Mouse (Mus musculus): ENCODE data around the gene Gtf2h2. TPM values are rescaled to one million over a fixed set of nuclear protein-coding genes. Genes with fewer than 3 reads are reported as not detected.

The Gtf2h2 gene
- polyA plus RNA-seq, 1 experiment, result 9.1 TPM

DNA sequence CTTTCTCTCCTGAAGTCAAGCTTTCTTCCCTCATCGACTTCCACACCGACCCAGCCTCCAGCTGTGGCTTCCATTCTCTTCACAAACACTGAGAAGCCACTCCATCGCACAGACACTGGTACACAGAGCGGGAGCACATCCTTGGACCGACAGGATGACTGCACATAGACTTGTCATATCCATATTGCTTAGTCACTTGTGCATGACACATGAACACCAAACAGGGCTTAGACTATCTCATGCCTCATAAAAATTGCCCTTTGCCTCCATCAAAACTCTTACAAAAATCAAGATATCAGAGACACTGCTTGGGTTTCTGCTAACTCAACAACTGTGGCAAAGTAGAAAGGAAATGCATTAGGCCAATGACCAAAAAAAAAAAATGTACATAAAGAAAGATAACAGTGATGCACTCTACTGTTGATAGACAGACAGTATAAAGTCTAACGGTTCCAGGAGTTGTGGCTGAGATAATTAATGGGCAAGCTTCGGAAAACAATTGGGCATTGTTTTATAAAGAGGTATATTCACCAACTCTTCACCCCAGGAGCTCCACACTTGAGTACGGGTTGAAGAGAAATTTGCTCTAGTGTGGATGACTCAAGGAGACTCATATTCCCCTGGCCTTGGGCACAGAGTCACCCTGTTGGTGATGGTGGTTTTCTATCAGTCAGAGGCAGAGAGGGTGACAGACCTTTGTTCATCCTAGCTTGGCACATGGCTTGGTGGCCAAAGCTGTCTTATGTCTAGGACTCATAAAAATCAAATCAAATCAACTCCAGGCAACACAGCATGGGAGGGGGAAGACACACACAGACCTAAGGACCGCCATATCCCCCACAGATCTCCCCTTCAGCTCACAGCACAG is 29.6 kb upstream of the Gtf2h2 start:
- peak overlapping the region; percentile 68 for H3K27ac ChIP-seq (ENCODE audit: insufficient read depth, low read depth, low read length)
- H3K36me3 ChIP-seq (ENCODE audit: control insufficient read depth, insufficient read depth, low read length), result peaks cover 11% of the 10 kb centered on the region
- no peak overlapping the region for H3K4me3 ChIP-seq (ENCODE audit: low read depth, low read length)
- 43% methylated on average over 9 of the region's 9 CpGs for WGBS
- no peak for TF ChIP-seq POLR2A (IDR thresholded peaks at IDR 0.05; ENCODE audit: low read depth, low read length)
- TF ChIP-seq CTCF (IDR thresholded peaks at IDR 0.05; ENCODE audit: extremely low read depth, insufficient read length, insufficient replicate concordance, low read depth, low read length), result no peak
- H3K4me1 ChIP-seq (ENCODE audit: control insufficient read depth, insufficient read depth, insufficient read length, low read length), result peaks cover 45% of the 10 kb centered on the region
- H3K27me3 ChIP-seq (ENCODE audit: control insufficient read depth, insufficient read depth, low read length), result no peaks in the 10 kb centered on the region

DNA sequence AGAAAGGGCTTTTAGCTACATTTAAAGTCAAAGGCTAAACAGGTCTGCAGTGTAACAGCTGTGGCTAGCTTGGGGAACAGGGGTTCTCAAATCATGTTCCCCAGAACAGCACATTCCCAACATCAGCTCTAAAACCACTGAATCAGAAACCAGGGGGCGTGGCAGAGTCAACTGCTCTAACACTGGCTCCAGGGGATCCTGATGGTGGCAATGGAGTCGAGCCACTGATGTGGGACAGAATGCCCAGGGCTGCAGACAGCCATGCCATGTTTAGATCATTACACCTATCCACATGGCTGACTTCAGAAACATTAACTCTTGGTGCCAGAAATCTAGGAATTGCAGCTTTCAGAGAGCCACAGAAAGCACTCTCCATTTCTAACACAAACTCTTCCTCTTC is 26.8 kb upstream of the Gtf2h2 start:
- Histone ChIP-seq H3K4me1 (ENCODE audit: control insufficient read depth, insufficient read depth, insufficient read length, low read length) (peaks cover 60% of the 10 kb centered on the region), H3K27ac (ENCODE audit: insufficient read depth, low read depth, low read length) (peak overlapping the region; percentile 96), H3K27me3 (ENCODE audit: control insufficient read depth, insufficient read depth, low read length) (no peaks in the 10 kb centered on the region), H3K36me3 (ENCODE audit: control insufficient read depth, insufficient read depth, low read length) (peaks cover 15% of the 10 kb centered on the region), H3K4me3 (ENCODE audit: low read depth, low read length) (no peak overlapping the region)
- TF ChIP-seq CTCF (IDR thresholded peaks at IDR 0.05; ENCODE audit: extremely low read depth, insufficient read length, insufficient replicate concordance, low read depth, low read length) (no peak), POLR2A (IDR thresholded peaks at IDR 0.05; ENCODE audit: low read depth, low read length) (no peak)
- WGBS, result 58% methylated on average over 2 of the region's 2 CpGs

DNA sequence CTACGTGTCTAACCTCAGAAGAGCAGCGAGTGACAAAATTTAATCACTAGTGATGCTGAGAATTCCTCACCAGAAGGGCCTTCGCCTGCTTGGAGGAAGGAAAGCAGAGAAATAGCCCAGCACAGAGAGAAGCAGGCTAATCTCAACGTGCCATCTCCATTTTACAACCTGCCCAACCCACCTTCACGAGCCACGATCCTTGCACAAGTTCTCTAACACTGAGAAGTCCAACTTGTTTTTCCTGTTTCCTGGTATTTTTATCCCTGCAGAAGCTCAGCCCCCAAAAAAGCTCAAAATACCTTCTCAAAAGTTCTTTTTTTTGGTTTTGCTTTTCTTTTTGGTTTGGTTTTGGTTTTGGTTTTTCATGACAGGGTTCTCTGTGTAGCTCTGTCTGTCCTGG is 25.8 kb upstream of the Gtf2h2 start:
- Histone ChIP-seq H3K27ac (ENCODE audit: insufficient read depth, low read depth, low read length) (peak overlapping the region; percentile 96), H3K4me1 (ENCODE audit: control insufficient read depth, insufficient read depth, insufficient read length, low read length) (peaks cover 56% of the 10 kb centered on the region), H3K4me3 (ENCODE audit: low read depth, low read length) (no peak overlapping the region), H3K27me3 (ENCODE audit: control insufficient read depth, insufficient read depth, low read length) (no peaks in the 10 kb centered on the region), H3K36me3 (ENCODE audit: control insufficient read depth, insufficient read depth, low read length) (peaks cover 24% of the 10 kb centered on the region)
- no peak for TF ChIP-seq CTCF (IDR thresholded peaks at IDR 0.05; ENCODE audit: extremely low read depth, insufficient read length, insufficient replicate concordance, low read depth, low read length)
- no peak for TF ChIP-seq POLR2A (IDR thresholded peaks at IDR 0.05; ENCODE audit: low read depth, low read length)
- WGBS, result 22% methylated on average over 6 of the region's 6 CpGs

DNA sequence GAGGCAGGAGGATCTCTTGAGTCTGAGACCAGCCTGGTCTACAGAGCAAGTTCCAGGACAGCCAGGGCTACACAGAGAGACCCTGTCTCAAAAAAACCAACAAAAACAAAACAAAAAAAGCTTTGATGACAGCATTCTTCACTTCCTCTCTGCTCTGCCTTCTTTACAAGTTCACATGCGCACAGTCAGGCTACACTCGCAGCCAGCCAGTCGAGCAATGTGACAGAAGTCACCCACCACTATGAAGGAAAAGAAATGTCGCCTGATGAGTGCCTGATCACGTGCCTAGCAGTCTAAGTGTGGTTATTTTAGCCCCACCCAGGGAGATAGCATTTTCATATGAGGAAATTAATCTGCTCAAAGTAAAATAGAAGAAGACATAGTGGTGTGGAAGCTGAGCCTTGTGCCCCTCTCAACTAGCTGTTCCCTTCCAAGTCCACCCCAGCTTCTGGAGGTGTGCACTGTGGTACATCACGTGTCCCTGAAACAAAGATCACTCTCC is 25.3 kb upstream of the Gtf2h2 start:
- H3K4me3 ChIP-seq (ENCODE audit: low read depth, low read length), result no peak overlapping the region
- peaks cover 51% of the 10 kb centered on the region for H3K4me1 ChIP-seq (ENCODE audit: control insufficient read depth, insufficient read depth, insufficient read length, low read length)
- H3K36me3 ChIP-seq (ENCODE audit: control insufficient read depth, insufficient read depth, low read length), result peaks cover 22% of the 10 kb centered on the region
- H3K27ac ChIP-seq (ENCODE audit: insufficient read depth, low read depth, low read length), result peak overlapping the region; percentile 96
- no peaks in the 10 kb centered on the region for H3K27me3 ChIP-seq (ENCODE audit: control insufficient read depth, insufficient read depth, low read length)
- TF ChIP-seq POLR2A (IDR thresholded peaks at IDR 0.05; ENCODE audit: low read depth, low read length) (no peak), CTCF (IDR thresholded peaks at IDR 0.05; ENCODE audit: extremely low read depth, insufficient read length, insufficient replicate concordance, low read depth, low read length) (no peak)
- 33% methylated on average over 6 of the region's 6 CpGs for WGBS

DNA sequence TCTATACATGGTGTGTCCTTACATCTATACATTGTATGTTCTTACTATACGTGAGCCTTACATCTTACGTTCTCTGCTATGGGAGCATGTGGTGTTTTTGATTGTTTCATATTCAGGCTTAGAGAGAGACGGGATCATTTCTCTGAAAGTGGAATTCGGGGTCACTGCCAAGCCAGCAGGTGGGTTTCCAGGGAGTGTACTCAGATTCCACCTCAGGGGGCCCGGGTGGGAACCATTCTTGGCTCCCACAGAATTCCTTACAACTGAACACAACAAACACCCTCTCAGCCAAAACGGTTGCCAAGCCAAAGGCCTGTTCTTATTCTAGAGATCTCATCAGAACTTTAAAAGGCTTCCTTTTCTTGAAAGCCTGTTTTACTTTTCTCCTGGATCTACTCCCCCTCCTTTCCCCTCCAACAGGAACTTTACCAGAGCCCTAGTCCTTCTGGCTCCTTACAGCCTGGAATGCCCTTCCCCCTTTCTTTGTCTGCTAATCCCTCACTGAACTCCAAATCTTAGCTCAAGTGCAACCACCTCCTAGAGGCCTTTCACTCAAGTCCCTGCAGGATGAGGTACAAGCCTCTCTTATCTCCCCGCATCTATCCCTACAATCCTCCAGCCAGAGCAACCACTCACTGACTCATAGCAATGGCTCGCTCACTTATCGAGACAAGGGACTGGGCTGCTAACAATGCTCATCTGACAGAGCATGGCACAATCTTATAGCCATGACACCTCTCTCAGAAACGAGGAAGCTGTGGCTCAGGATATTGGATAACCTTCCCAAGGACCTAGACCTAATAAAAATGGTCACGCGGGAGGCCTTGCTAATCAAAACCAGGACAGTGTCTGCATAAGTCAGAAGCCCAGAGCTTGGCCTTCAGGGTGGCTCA is 24.1 kb upstream of the Gtf2h2 start:
- H3K27ac ChIP-seq (ENCODE audit: insufficient read depth, low read depth, low read length), result peak overlapping the region; percentile 96
- peaks cover 25% of the 10 kb centered on the region for H3K36me3 ChIP-seq (ENCODE audit: control insufficient read depth, insufficient read depth, low read length)
- WGBS, result 44% methylated on average over 12 of the region's 12 CpGs

DNA sequence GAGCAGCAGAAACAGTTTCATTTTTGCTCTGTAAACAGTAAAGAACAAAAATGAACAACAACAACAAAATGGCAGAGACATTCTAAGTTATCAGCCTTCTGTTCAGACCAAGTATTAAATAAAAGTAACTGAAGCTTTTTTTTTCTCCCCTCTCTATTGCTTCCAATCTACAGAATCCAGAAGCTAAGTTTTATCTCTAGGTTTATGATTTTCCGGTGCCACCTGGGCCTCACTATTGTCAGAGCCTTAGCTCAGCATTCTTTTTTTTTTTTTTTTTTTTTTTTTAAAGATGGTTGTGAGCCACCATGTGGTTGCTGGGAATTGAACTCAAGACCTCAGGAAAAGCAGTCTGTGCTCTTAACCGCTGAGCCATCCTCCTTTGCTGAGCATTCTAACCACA is 20.4 kb upstream of the Gtf2h2 start:
- Histone ChIP-seq H3K27ac (ENCODE audit: insufficient read depth, low read depth, low read length) (no peak overlapping the region), H3K4me1 (ENCODE audit: control insufficient read depth, insufficient read depth, insufficient read length, low read length) (peaks cover 22% of the 10 kb centered on the region), H3K4me3 (ENCODE audit: low read depth, low read length) (no peak overlapping the region), H3K27me3 (ENCODE audit: control insufficient read depth, insufficient read depth, low read length) (no peaks in the 10 kb centered on the region), H3K36me3 (ENCODE audit: control insufficient read depth, insufficient read depth, low read length) (peaks cover 35% of the 10 kb centered on the region)
- 59% methylated on average over 2 of the region's 2 CpGs for WGBS
- TF ChIP-seq POLR2A (IDR thresholded peaks at IDR 0.05; ENCODE audit: low read depth, low read length) (no peak), CTCF (IDR thresholded peaks at IDR 0.05; ENCODE audit: extremely low read depth, insufficient read length, insufficient replicate concordance, low read depth, low read length) (no peak)

More for the DNA sequence above, 24.1 kb upstream of the Gtf2h2 start:
- H3K27me3 ChIP-seq (ENCODE audit: control insufficient read depth, insufficient read depth, low read length), result no peaks in the 10 kb centered on the region
- peaks cover 42% of the 10 kb centered on the region for H3K4me1 ChIP-seq (ENCODE audit: control insufficient read depth, insufficient read depth, insufficient read length, low read length)
- H3K4me3 ChIP-seq (ENCODE audit: low read depth, low read length), result no peak overlapping the region
- no peak for TF ChIP-seq POLR2A (IDR thresholded peaks at IDR 0.05; ENCODE audit: low read depth, low read length)
- no peak for TF ChIP-seq CTCF (IDR thresholded peaks at IDR 0.05; ENCODE audit: extremely low read depth, insufficient read length, insufficient replicate concordance, low read depth, low read length)

All from small intestine, adult 2 months (tissue).